Mouse (Mus musculus) frontal cortex, adult 2 months (tissue): ENCODE measurements around the gene Fcmr. TPM values are rescaled to one million over a fixed set of nuclear protein-coding genes. Genes with fewer than 3 reads are reported as not detected.

ENCODE experiments used
- polyA plus RNA-seq: library from polyadenylated mRNA; depleted of rRNA; stranded (reverse); fragments of >200 nt; gene quantifications from 2 replicates; pipeline ENCODE4 v1.2.3, GENCODE M21; 2012; rRNA removed

Fcmr gene
- polyA plus RNA-seq, 1 experiment = 0.28 TPM

Other genes starting within 250 kb of the Fcmr start
- gene Zp3r, start 236.0 kb upstream of the Fcmr start, polyA plus RNA-seq = not detected in 2 replicates
- 0.02 TPM in 1 of 2 replicates, not detected in the other for gene C4bp, start 204.0 kb upstream of the Fcmr start, polyA plus RNA-seq
- 0.12 TPM in 1 of 2 replicates, not detected in the other for gene Gm29427, start 149.9 kb upstream of the Fcmr start, polyA plus RNA-seq
- 7.8 and 7.9 TPM in 2 replicates for gene Yod1, start 148.3 kb upstream of the Fcmr start, polyA plus RNA-seq
- gene Pfkfb2, start 136.4 kb upstream of the Fcmr start, polyA plus RNA-seq = 49.8 and 54.3 TPM in 2 replicates
- 2.5 and 2.9 TPM in 2 replicates for gene AA986860, start 133.7 kb upstream of the Fcmr start, polyA plus RNA-seq
- gene Fcamr, start 64.8 kb upstream of the Fcmr start, polyA plus RNA-seq = 0.10 TPM in 1 of 2 replicates, not detected in the other
- 0.04 and 0.11 TPM in 2 replicates for gene Pigr, start 39.0 kb upstream of the Fcmr start, polyA plus RNA-seq
- gene Il24, start 21.8 kb downstream of the Fcmr start, polyA plus RNA-seq = not detected in 2 replicates
- gene Il20, start 45.8 kb downstream of the Fcmr start, polyA plus RNA-seq = not detected in 2 replicates
- not detected in 2 replicates for gene Il19, start 74.4 kb downstream of the Fcmr start, polyA plus RNA-seq
- not detected in 2 replicates for gene Il10, start 154.2 kb downstream of the Fcmr start, polyA plus RNA-seq
- gene Mapkapk2, start 232.2 kb downstream of the Fcmr start, polyA plus RNA-seq = 27.6 and 28.6 TPM in 2 replicates